Mouse (Mus musculus) lung, adult 2 months (tissue): ENCODE results near the gene Tcf7l1. TPM values are rescaled to one million over a fixed set of nuclear protein-coding genes. Genes with fewer than 3 reads are reported as not detected.

Source experiments
- DNase-seq: peaks from one replicate; pipeline ENCODE4 v3.0.0; 2022
- H3K4me1 ChIP-seq: fragments of 200-500 bp; 2 replicates; pipeline ENCODE4 v1.6.1; 2011; ENCODE audit warnings: low read length; ENCODE audit not compliant: control insufficient read depth, insufficient read depth
- H3K4me3 ChIP-seq: fragments of 200-500 bp; replicated peaks from 2 replicates; pipeline ENCODE3; 2011; ENCODE audit warnings: low read depth, mild to moderate bottlenecking, control low read depth, low read length; ENCODE audit errors: extremely low read depth
- CTCF ChIP-seq: fragments of 200-500 bp; IDR thresholded peaks from 2 replicates; pipeline ENCODE4 v1.5.1; 2011; ENCODE audit warnings: mild to moderate bottlenecking, low read length, control low read depth; ENCODE audit not compliant: insufficient read depth
- POLR2A ChIP-seq: fragments of 200-500 bp; IDR thresholded peaks from 2 replicates; pipeline ENCODE4 v1.6.1; 2011; ENCODE audit warnings: low read depth, mild to moderate bottlenecking, control low read depth, low read length, borderline replicate concordance; ENCODE audit errors: extremely low read depth
- WGBS: fragments of 180-500 bp; shearing (Covaris S2); methylation state at CpG from one replicate; pipeline ENCODE4 v1.1.7; 2018; 5-methylcytosine and 5-hydroxymethylcytosine counted together
- polyA plus RNA-seq: library from polyadenylated mRNA; depleted of rRNA; stranded (reverse); fragments of >200 nt; gene quantifications from 2 replicates; pipeline ENCODE4 v1.2.3, GENCODE M21; 2012

The Tcf7l1 gene
- polyA plus RNA-seq, 1 experiment, result 30.1 TPM

- DNase-seq, result no peak
- TF ChIP-seq POLR2A, result no peak
- no peak for TF ChIP-seq CTCF
- 24% methylated on average over 5 of the region's 5 CpGs for WGBS
- Histone ChIP-seq H3K4me3 (no peak overlapping the region), H3K4me1 (peaks cover 5% of the 10 kb centered on the region; the same call in 1 of the 2 replicates)
Observed at GRCm38 (mm10) chr6:72694047-72694790, 94.8 kb downstream of the Tcf7l1 start.

- Histone ChIP-seq H3K4me3 (no peak overlapping the region), H3K4me1 (peaks cover 5% of the 10 kb centered on the region; the same call in 1 of the 2 replicates)
- 83% methylated on average over 6 of the region's 6 CpGs for WGBS
- no peak for DNase-seq
- no peak for TF ChIP-seq CTCF
- TF ChIP-seq POLR2A, result no peak
Observed at GRCm38 (mm10) chr6:72692469-72692868, 96.6 kb downstream of the Tcf7l1 start.

GRCm38 (mm10) chr6:72691549-72691948 lies 97.5 kb downstream of the Tcf7l1 start:
- no peak for TF ChIP-seq POLR2A
- TF ChIP-seq CTCF, result no peak
- H3K4me1 ChIP-seq, result peaks cover 5% of the 10 kb centered on the region; the same call in 1 of the 2 replicates
- no peak overlapping the region for H3K4me3 ChIP-seq
- 64% methylated on average over 9 of the region's 9 CpGs for WGBS
- DNase-seq, result no peak

GRCm38 (mm10) chr6:72690595-72690994 lies 98.5 kb downstream of the Tcf7l1 start:
- 34% methylated on average over 10 of the region's 10 CpGs for WGBS
- H3K4me1 ChIP-seq, result peaks cover 5% of the 10 kb centered on the region; the same call in 1 of the 2 replicates
- no peak for TF ChIP-seq CTCF
- no peak for TF ChIP-seq POLR2A
- DNase-seq, result no peak
- no peak overlapping the region for H3K4me3 ChIP-seq

GRCm38 (mm10) chr6:72690001-72690400 lies 99.1 kb downstream of the Tcf7l1 start:
- peaks cover 5% of the 10 kb centered on the region; the same call in 1 of the 2 replicates for H3K4me1 ChIP-seq
- DNase-seq, result no peak
- H3K4me3 ChIP-seq, result no peak overlapping the region
- no peak for TF ChIP-seq CTCF
- no peak for TF ChIP-seq POLR2A
- WGBS, result 68% methylated on average over 8 of the region's 8 CpGs

- 38% methylated on average over 5 of the region's 5 CpGs for WGBS
- TF ChIP-seq POLR2A, result no peak
- TF ChIP-seq CTCF, result no peak
- H3K4me3 ChIP-seq, result no peak overlapping the region
- no peak for DNase-seq
- H3K4me1 ChIP-seq, result peaks cover under 1% of the 10 kb centered on the region; the same call in 1 of the 2 replicates
Observed at GRCm38 (mm10) chr6:72689046-72689445, 100.0 kb downstream of the Tcf7l1 start.

GRCm38 (mm10) chr6:72685165-72685564 lies 103.9 kb downstream of the Tcf7l1 start:
- no peak overlapping the region for H3K4me3 ChIP-seq
- TF ChIP-seq CTCF, result no peak
- TF ChIP-seq POLR2A, result no peak
- 42% methylated on average over 9 of the region's 9 CpGs for WGBS
- DNase-seq, result no peak
- no peaks in the 10 kb centered on the region; the same call in 1 of the 2 replicates for H3K4me1 ChIP-seq

GRCm38 (mm10) chr6:72684260-72684805 lies 104.7 kb downstream of the Tcf7l1 start:
- no peak for TF ChIP-seq CTCF
- no peak for TF ChIP-seq POLR2A
- 62% methylated on average over 4 of the region's 4 CpGs for WGBS
- Histone ChIP-seq H3K4me3 (no peak overlapping the region), H3K4me1 (no peaks in the 10 kb centered on the region; the same call in 1 of the 2 replicates)
- no peak for DNase-seq

- no peaks in the 10 kb centered on the region for H3K4me1 ChIP-seq
- TF ChIP-seq POLR2A (no peak), CTCF (no peak)
- 63% methylated on average over 4 of the region's 4 CpGs for WGBS
- H3K4me3 ChIP-seq, result no peak overlapping the region
- no peak for DNase-seq
Observed at GRCm38 (mm10) chr6:72682238-72682637, 106.8 kb downstream of the Tcf7l1 start.

GRCm38 (mm10) chr6:72680936-72681335 lies 108.1 kb downstream of the Tcf7l1 start:
- DNase-seq, result no peak
- no peak overlapping the region for H3K4me3 ChIP-seq
- WGBS, result 75% methylated on average over 9 of the region's 9 CpGs
- 0 out of 2 replicates have a peak, but pooled peaks cover 2% of the 10 kb centered on the region for H3K4me1 ChIP-seq
- TF ChIP-seq CTCF, result no peak
- no peak for TF ChIP-seq POLR2A
